Mouse (Mus musculus) spleen, postnatal 4 days (tissue): ENCODE data around the gene Hoxb5.

ENCODE experiments used
- DNase-seq, 2 experiments: peaks; one replicate each; pipeline ENCODE4 v3.0.0; 2022; ENCODE audit warnings: low spot score in 2 of 2

Hoxb5 gene

GRCm38 (mm10) chr11:96352691-96353521 is 49.8 kb downstream of the Hoxb5 start:
- no peak for DNase-seq

GRCm38 (mm10) chr11:96353522-96353841 is 50.3 kb downstream of the Hoxb5 start:
- DNase-seq, result no peak

GRCm38 (mm10) chr11:96353939-96354338 is 50.8 kb downstream of the Hoxb5 start:
- DNase-seq, result no peak

GRCm38 (mm10) chr11:96354376-96354775 is 51.2 kb downstream of the Hoxb5 start:
- no peak for DNase-seq

DNA sequence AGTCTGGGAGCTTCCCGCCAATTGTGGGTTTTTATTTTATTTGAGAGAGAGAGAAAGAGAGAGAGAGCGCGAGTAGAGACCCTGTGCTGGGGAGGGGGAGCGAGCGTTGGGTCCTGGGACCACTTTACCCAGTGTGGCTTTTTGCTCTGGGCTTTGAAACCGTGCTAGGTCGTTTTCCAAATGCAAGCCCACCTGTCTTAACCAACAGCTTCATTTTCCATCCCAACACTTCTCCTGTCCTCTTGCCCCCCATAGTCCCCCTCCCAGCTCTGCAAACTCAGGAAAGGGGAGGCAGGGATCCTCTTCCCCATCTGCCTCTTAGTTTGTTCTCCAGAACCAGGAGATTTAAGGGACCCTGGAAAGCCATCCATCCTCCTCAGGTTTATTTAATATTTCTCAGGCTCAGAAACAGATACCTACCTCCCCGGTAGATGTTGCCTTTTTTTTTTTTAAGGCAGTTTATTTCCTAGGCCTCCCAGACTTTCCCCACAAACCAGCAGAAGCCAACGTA is 51.7 kb downstream of the Hoxb5 start:
- no peak for DNase-seq
